18 mouse cellular contexts compared by ENCODE assay signal in the genomic region with DNA sequence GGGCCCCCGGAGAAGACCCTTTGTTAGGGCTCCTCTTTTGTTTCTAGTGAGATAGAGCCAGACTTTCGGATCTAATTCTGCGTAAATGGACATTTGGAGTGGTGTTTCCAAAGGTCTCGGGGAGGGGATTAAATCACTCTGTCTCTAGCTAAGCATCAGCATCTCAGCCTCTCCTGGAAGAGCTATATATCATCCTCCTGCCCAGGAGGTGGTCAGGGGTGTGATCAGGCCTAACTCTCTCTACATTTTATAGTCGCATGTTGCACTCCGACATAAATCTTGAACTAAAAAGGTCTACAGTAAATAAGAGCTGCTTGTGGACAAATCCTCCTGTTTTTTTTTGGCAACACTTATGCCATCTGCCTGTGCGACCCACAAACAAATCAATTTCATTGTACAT.
"Had no signal": no experiment of that assay in that cellular context is flagged by ENCODE, and none has a peak within 500 bp of the region (broad histone marks: within the 10 kb centered on the region; RNA-seq: fewer than 3 reads in every experiment).

No protein-coding gene starts in this region.

- H3K9me3 ChIP-seq: midbrain, embryonic 10.5 days; midbrain, embryonic 13.5 days; neural tube, embryonic 12.5 days had no signal

- ATAC-seq: midbrain, embryonic 13.5 days; midbrain, embryonic 16.5 days had no signal

- H3K27me3 ChIP-seq: midbrain, embryonic 13.5 days; neural tube, embryonic 12.5 days had no signal

- DNase-seq: lung, adult 18-20 months; lung, embryonic 14.5 days; lung, postnatal 10 days; lung, postnatal 4 days; retina, postnatal 1 day; right cerebral cortex, adult 18-20 months; right cerebral cortex, postnatal 25 days; right cerebral cortex, postnatal 4 days; spleen, adult 18-20 months; thymus, adult 18-20 months; thymus, postnatal 14 days; thymus, postnatal 36 days had no signal

- H3K27ac ChIP-seq: liver, embryonic 14.5 days; midbrain, embryonic 10.5 days; midbrain, embryonic 13.5 days; neural tube, embryonic 12.5 days had no signal

- H3K4me2 ChIP-seq: lung, embryonic 14.5 days; midbrain, embryonic 13.5 days; neural tube, embryonic 12.5 days had no signal

- H3K4me3 ChIP-seq: midbrain, embryonic 10.5 days; midbrain, embryonic 13.5 days; myocyte; neural tube, embryonic 12.5 days had no signal

- H3K36me3 ChIP-seq: midbrain, embryonic 10.5 days; midbrain, embryonic 13.5 days; neural tube, embryonic 12.5 days had no signal

- H3K4me1 ChIP-seq: midbrain, embryonic 13.5 days; neural tube, embryonic 12.5 days had no signal

- H3K9ac ChIP-seq: liver, embryonic 14.5 days; lung, embryonic 14.5 days; midbrain, embryonic 13.5 days; neural tube, embryonic 12.5 days had no signal
